Mouse (Mus musculus) heart, adult 2 months (tissue): Measurements from ENCODE around the gene Pknox2.

Experiments
- EP300 ChIP-seq: fragments of 200-500 bp; IDR thresholded peaks from 2 replicates; pipeline ENCODE4 v1.6.1; 2011; ENCODE audit warnings: low read depth, low read length, control low read depth; ENCODE audit not compliant: insufficient read depth
- POLR2A ChIP-seq: fragments of 200-500 bp; IDR thresholded peaks from 2 replicates; pipeline ENCODE4 v1.6.1; 2011; ENCODE audit warnings: mild to moderate bottlenecking, low read depth, low read length, control low read depth; ENCODE audit not compliant: insufficient read depth

DNA sequence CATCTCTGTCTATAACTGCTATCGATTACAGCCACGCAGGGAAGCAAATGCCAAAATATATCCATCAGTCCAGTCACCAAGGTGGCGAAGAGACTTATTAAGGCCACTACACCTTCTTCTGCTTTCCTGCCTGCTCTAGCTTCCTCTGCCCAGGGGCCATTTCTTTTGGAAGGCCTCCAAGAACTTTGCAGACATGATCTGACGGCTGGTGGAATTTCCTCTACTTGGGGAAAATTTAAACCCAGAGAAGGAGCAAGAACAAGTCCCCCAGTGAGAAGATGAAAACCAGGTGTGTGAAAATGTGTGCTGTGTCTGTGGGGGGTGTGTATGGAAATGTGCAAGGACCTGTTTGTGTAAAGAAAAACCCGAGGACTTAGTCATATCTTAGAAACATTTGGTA, 26.2 kb upstream of the Pknox2 start:
- TF ChIP-seq EP300: no peak
- no peak for TF ChIP-seq POLR2A
